Mouse (Mus musculus): ENCODE results near the gene Pgs1. TPM values are rescaled to one million over a fixed set of nuclear protein-coding genes. Genes with fewer than 3 reads are reported as not detected.

The Pgs1 gene
- polyA plus RNA-seq, 1 experiment: 2.8 TPM

DNA sequence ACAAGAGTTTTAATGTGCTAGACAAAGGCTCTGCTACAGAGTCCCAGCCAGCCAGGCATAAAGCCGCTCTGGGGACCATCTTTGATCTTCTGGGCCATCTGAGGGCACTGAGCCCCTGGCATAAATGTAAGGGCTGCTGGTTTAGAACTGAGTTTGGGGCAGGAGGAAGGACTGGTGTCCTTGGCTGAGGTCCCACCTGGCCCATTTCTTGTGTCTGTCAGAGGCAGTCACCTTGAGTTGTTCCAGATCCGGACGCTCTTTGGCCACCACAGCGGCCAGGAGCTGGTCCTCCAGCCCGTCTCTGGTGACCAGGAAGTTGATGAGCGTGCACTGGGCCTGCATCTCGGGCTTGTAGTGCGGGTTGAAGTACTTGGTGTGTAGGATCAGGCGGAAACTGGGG is 56.7 kb downstream of the Pgs1 start:
- H3K27me3 ChIP-seq (ENCODE audit: control insufficient read depth): no peaks in the 10 kb centered on the region
- no peak overlapping the region for H3K4me3 ChIP-seq (replicated peaks)
- no peaks in the 10 kb centered on the region for H3K36me3 ChIP-seq (ENCODE audit: control insufficient read depth)
- no peaks in the 10 kb centered on the region for H3K4me1 ChIP-seq (ENCODE audit: control insufficient read depth)
- no peaks in the 10 kb centered on the region for H3K9me3 ChIP-seq (ENCODE audit: control insufficient read depth, low read length)
- TF ChIP-seq GATA1 (IDR thresholded peaks at IDR 0.05; ENCODE audit: low read length) (no peak), TAL1 (IDR thresholded peaks at IDR 0.05; ENCODE audit: low read length) (no peak)

DNA sequence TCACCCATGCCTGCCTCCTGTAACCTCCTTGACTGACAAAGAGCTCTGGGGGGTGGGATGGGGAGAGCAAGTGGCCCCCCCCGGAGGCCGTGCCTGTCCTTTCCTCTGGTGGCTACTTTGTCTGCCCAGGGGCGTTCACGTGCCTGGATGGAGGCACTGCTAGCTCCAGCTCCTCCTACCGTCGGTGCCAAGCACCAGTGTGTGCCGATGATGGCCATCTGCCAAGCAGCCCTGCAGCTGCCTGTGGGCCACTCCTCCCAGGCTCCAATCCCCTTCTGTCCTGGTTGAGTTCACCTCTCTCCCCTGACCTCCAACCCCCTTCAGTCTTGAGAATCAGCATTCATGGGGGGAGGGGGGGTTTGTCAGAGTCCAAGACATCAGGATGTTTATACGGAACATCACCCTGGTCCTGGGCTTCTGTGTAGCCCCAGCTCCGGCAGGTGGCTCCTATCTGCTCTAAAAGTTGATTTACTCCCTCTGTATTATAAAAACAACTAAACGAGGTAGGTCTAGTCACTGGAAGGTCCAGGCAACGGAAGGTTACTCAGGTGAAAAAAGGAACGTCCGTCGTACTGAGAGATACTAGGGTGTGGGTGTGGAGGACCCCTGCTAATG is 57.3 kb downstream of the Pgs1 start:
- Histone ChIP-seq H3K36me3 (ENCODE audit: control insufficient read depth) (no peaks in the 10 kb centered on the region), H3K4me3 (replicated peaks) (no peak overlapping the region), H3K4me1 (ENCODE audit: control insufficient read depth) (no peaks in the 10 kb centered on the region), H3K27me3 (ENCODE audit: control insufficient read depth) (no peaks in the 10 kb centered on the region), H3K9me3 (ENCODE audit: control insufficient read depth, low read length) (no peaks in the 10 kb centered on the region)
- TF ChIP-seq GATA1 (IDR thresholded peaks at IDR 0.05; ENCODE audit: low read length) (no peak), TAL1 (IDR thresholded peaks at IDR 0.05; ENCODE audit: low read length) (no peak)

DNA sequence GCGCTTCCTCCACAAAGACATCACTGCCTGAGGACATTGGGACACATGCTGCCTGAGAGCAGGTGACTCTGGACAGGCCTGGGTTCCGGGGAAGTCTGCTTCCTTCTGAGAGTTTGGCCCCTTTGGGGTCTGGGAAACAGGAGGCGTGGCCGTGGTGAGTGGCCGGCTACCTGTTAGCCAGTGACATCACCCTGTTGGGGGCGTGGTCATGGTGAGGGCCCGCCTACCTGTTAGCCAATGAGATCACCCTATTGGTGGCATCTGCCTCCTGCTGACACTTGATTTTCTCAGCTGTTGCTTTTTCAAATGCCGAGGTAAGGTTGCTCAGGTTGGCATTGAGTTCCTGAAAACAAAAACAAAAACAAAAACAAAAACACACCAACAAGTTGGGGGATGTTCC is 63.5 kb downstream of the Pgs1 start:
- Histone ChIP-seq H3K27me3 (ENCODE audit: control insufficient read depth) (no peaks in the 10 kb centered on the region), H3K4me1 (ENCODE audit: control insufficient read depth) (no peaks in the 10 kb centered on the region), H3K4me3 (replicated peaks) (no peak overlapping the region), H3K36me3 (ENCODE audit: control insufficient read depth) (no peaks in the 10 kb centered on the region), H3K9me3 (ENCODE audit: control insufficient read depth, low read length) (no peaks in the 10 kb centered on the region)
- TF ChIP-seq GATA1 (IDR thresholded peaks at IDR 0.05; ENCODE audit: low read length): no peak
- no peak for TF ChIP-seq TAL1 (IDR thresholded peaks at IDR 0.05; ENCODE audit: low read length)

DNA sequence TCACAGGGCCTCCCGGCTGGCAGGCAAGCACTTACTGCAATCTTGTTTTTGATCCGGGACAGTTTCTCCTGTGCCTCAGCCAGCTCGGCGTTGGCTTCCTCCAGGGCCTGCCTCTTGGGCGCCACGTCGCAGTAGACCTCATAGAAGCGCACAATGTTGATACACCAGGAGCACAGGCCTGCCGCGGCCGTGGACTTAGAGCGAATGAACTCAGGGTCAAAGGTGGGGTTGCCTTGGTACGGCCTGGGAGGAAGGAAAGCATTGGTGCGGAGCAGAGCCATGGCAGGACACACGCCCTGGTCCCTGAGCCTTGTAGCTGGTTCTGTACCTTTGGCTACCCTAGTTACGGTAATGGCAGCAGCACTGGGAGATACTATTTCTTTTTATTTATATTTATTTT is 64.1 kb downstream of the Pgs1 start:
- no peaks in the 10 kb centered on the region for H3K27me3 ChIP-seq (ENCODE audit: control insufficient read depth)
- H3K4me1 ChIP-seq (ENCODE audit: control insufficient read depth): no peaks in the 10 kb centered on the region
- no peaks in the 10 kb centered on the region for H3K9me3 ChIP-seq (ENCODE audit: control insufficient read depth, low read length)
- no peak overlapping the region for H3K4me3 ChIP-seq (replicated peaks)
- H3K36me3 ChIP-seq (ENCODE audit: control insufficient read depth): no peaks in the 10 kb centered on the region
- TF ChIP-seq GATA1 (IDR thresholded peaks at IDR 0.05; ENCODE audit: low read length) (no peak), TAL1 (IDR thresholded peaks at IDR 0.05; ENCODE audit: low read length) (no peak)

DNA sequence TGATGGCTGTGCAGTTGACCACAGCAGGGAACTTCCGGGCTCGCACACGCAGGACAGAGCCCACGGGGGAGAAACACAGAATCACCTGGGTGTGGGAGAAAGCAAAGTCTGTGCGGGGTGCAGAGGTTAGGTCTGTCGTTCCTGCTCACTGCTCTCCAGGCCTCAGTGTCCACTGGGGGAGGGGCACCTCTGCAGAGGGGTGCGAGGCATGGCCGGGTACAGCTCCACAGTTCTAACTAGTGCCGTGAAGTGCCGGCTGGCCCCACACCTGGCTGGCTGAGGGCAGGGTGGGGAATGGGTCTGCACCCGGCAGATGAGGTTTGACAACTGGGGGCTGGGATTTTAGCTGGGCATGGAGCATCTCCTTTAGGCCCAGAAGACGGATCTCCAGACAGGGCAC is 72.3 kb downstream of the Pgs1 start:
- Histone ChIP-seq H3K36me3 (ENCODE audit: control insufficient read depth) (no peaks in the 10 kb centered on the region), H3K4me3 (replicated peaks) (no peak overlapping the region), H3K4me1 (ENCODE audit: control insufficient read depth) (no peaks in the 10 kb centered on the region), H3K27me3 (ENCODE audit: control insufficient read depth) (no peaks in the 10 kb centered on the region), H3K9me3 (ENCODE audit: control insufficient read depth, low read length) (no peaks in the 10 kb centered on the region)
- TF ChIP-seq TAL1 (IDR thresholded peaks at IDR 0.05; ENCODE audit: low read length): no peak
- no peak for TF ChIP-seq GATA1 (IDR thresholded peaks at IDR 0.05; ENCODE audit: low read length)

DNA sequence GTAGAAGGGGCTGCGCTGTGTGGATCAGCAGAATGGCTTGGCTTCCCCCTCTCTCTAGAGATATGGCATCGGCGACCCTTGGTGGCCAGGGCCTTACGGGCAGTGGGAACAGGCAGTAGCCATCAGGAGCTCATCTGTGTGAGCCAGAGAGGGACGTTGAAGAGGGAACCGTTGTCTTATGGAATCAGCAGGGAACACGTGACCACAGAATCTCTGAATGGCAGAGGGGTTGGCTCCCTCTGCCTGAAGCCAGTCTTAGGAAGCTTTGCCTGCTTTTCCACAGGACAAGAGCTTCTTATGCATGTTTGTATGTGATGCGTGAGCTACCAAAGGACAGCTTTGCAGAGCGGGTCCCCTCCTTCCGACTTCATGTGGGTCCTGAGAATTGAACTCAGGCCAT is 72.8 kb downstream of the Pgs1 start:
- no peak for TF ChIP-seq GATA1 (IDR thresholded peaks at IDR 0.05; ENCODE audit: low read length)
- no peak for TF ChIP-seq TAL1 (IDR thresholded peaks at IDR 0.05; ENCODE audit: low read length)
- H3K27me3 ChIP-seq (ENCODE audit: control insufficient read depth): no peaks in the 10 kb centered on the region
- no peaks in the 10 kb centered on the region for H3K4me1 ChIP-seq (ENCODE audit: control insufficient read depth)
- no peaks in the 10 kb centered on the region for H3K36me3 ChIP-seq (ENCODE audit: control insufficient read depth)
- no peak overlapping the region for H3K4me3 ChIP-seq (replicated peaks)
- H3K9me3 ChIP-seq (ENCODE audit: control insufficient read depth, low read length): no peaks in the 10 kb centered on the region

DNA sequence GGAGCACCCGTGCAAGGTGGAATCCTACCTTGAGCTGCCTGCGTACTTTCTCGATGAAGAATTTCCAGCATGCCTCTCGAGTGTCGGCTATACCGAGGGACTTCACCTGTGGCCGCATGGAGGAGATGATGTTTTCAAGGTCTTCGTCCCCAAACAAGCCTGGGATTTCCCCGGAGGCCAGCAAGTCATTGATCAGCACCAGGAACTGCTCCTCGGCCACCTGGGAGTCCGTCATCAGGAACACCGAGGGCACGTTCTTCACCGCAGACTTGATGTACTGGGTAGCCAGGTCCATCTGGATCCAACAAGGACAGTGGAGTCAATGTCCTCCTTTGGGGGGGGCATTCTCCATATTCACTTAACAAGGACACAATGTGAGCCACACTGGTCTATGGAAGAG is 73.9 kb downstream of the Pgs1 start:
- no peaks in the 10 kb centered on the region for H3K36me3 ChIP-seq (ENCODE audit: control insufficient read depth)
- H3K27me3 ChIP-seq (ENCODE audit: control insufficient read depth): no peaks in the 10 kb centered on the region
- H3K4me1 ChIP-seq (ENCODE audit: control insufficient read depth): no peaks in the 10 kb centered on the region
- H3K9me3 ChIP-seq (ENCODE audit: control insufficient read depth, low read length): no peaks in the 10 kb centered on the region
- no peak overlapping the region for H3K4me3 ChIP-seq (replicated peaks)
- TF ChIP-seq TAL1 (IDR thresholded peaks at IDR 0.05; ENCODE audit: low read length): no peak
- TF ChIP-seq GATA1 (IDR thresholded peaks at IDR 0.05; ENCODE audit: low read length): no peak

DNA sequence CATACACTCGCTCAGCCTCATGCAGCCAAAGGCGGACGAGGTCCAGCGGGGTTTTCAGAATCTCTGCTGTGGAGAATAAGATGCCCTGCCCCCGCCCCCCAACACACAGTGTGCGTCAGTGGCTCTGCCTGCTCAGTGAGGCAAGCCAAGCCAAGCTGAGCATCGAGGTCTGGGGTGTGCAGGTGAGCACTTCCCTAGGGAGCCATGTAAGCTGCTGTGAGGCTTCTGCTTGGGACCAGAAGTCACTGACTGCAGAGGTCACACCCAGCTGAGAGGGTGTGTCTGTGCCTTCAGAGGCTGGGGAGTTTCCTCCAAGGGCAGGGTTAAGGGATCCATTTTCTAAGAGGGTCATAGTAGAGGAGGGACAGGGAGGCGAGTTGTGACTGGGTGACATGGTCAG is 81.5 kb downstream of the Pgs1 start:
- TF ChIP-seq TAL1 (IDR thresholded peaks at IDR 0.05; ENCODE audit: low read length): no peak
- TF ChIP-seq GATA1 (IDR thresholded peaks at IDR 0.05; ENCODE audit: low read length): no peak
- no peaks in the 10 kb centered on the region for H3K9me3 ChIP-seq (ENCODE audit: control insufficient read depth, low read length)
- no peaks in the 10 kb centered on the region for H3K27me3 ChIP-seq (ENCODE audit: control insufficient read depth)

DNA sequence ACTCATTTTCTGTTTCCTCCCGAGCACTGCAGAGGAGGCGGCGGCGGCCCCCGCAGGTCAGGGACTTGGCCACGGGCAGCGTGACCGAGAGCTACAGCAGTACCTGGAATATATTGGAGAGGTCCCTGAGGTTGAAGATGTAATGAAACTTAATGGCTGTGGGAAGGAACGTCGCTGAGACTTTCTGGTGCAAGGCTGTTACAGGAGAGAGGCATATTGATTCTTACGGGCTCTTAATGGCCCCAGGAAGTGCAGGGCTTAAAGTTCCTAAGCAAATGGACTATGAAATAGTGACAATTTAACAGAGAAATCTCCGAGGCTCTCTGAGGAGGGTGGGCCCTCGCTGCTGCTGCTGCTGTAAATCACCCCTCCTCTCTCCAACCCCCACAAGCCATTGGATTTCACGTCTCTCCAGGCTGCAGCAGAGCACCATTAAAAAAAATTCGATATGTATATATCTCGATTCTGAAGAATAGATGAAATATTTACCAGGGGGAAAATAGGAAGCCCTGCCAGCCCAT is 82.8 kb downstream of the Pgs1 start:
- Histone ChIP-seq H3K9me3 (ENCODE audit: control insufficient read depth, low read length) (no peaks in the 10 kb centered on the region), H3K4me3 (replicated peaks) (no peak overlapping the region), H3K27me3 (ENCODE audit: control insufficient read depth) (no peaks in the 10 kb centered on the region), H3K36me3 (ENCODE audit: control insufficient read depth) (no peaks in the 10 kb centered on the region), H3K4me1 (ENCODE audit: control insufficient read depth) (no peaks in the 10 kb centered on the region)
- no peak for TF ChIP-seq TAL1 (IDR thresholded peaks at IDR 0.05; ENCODE audit: low read length)
- no peak for TF ChIP-seq GATA1 (IDR thresholded peaks at IDR 0.05; ENCODE audit: low read length)

More for the DNA sequence above, 81.5 kb downstream of the Pgs1 start:
- no peaks in the 10 kb centered on the region for H3K36me3 ChIP-seq (ENCODE audit: control insufficient read depth)
- no peak overlapping the region for H3K4me3 ChIP-seq (replicated peaks)
- no peaks in the 10 kb centered on the region for H3K4me1 ChIP-seq (ENCODE audit: control insufficient read depth)

Data from erythroblast, embryonic 14.5 days (primary cell).